Mouse (Mus musculus) gastrocnemius, adult 2 months (tissue): ENCODE data around the gene Tnfsf18. TPM values are rescaled to one million over a fixed set of nuclear protein-coding genes. Genes with fewer than 3 reads are reported as not detected.
A peak's percentile ranks its signal among the peaks of the same experiment; 100 is the strongest.

Experiments
- DNase-seq: peaks from one replicate; pipeline ENCODE4 v3.0.0; 2022
- H3K27ac ChIP-seq: fragments of 200-600 bp; 2 replicates; pipeline ENCODE4 v1.8.1; 2022; ENCODE audit warnings: mild to moderate bottlenecking
- H3K4me3 ChIP-seq: fragments of 200-600 bp; 2 replicates; pipeline ENCODE4 v1.8.1; 2022; ENCODE audit warnings: mild to moderate bottlenecking, moderate library complexity
- CTCF ChIP-seq: fragments of 200-600 bp; IDR thresholded peaks from 2 replicates; pipeline ENCODE4 v1.8.1; 2022; ENCODE audit warnings: antibody characterized with exemption, mild to moderate bottlenecking, moderate library complexity
- intact Hi-C: fragments of 180-260 bp; cut with DNase I; formaldehyde crosslinking; loops from one replicate; pipeline ENCODE4 v1.15.1; 2025
- long read RNA-seq, 2 experiments: library from polyadenylated mRNA; stranded (forward); transcript quantifications; one replicate each; pipeline ENCODE4 v2.0.0; 2021
- total RNA-seq, 2 experiments: library from RNA; stranded (reverse); gene quantifications; 2 replicates each; pipeline ENCODE4 v1.2.3; 2021

Gene Tnfsf18
- not detected for total RNA-seq
- long read RNA-seq, experiment 1, result 0 reads
- long read RNA-seq, experiment 2, result 0 reads

- H3K27ac ChIP-seq, result peak within 1 kb of the TSS; percentile 51; the same call in 1 of the 2 replicates
- no peak for TF ChIP-seq CTCF
- H3K4me3 ChIP-seq, result peak within 1 kb of the TSS; percentile 26
- intact Hi-C loops, result no loop called here
- DNase-seq, result peak; percentile 60
These were observed at the start of gene Tnfsf18 for GRCm38 (mm10) chr1:161494343-161494742. Gene Tnfsf18 (plus strand): TSS chr1:161494655.

GRCm38 (mm10) chr1:161444858-161445257 is 49.6 kb upstream of the Tnfsf18 start:
- H3K27ac ChIP-seq, result no peak overlapping the region
- no peak for TF ChIP-seq CTCF
- intact Hi-C loops, result no loop called here
- H3K4me3 ChIP-seq, result no peak overlapping the region
- no peak for DNase-seq

- intact Hi-C loops, result no loop called here
- TF ChIP-seq CTCF, result no peak
These were observed 42.7 kb upstream of the Tnfsf18 start for GRCm38 (mm10) chr1:161451683-161452245.

GRCm38 (mm10) chr1:161452250-161452649 is 42.2 kb upstream of the Tnfsf18 start:
- DNase-seq, result no peak
- Histone ChIP-seq H3K4me3 (no peak overlapping the region), H3K27ac (no peak overlapping the region)
- intact Hi-C loops, result no loop called here
- TF ChIP-seq CTCF, result no peak

More at GRCm38 (mm10) chr1:161451683-161452245, 42.7 kb upstream of the Tnfsf18 start:
- Histone ChIP-seq H3K4me3 (no peak overlapping the region), H3K27ac (no peak overlapping the region)
- DNase-seq, result no peak

- Histone ChIP-seq H3K27ac (peak overlapping the region; percentile 48), H3K4me3 (no peak overlapping the region)
- no peak for TF ChIP-seq CTCF
- DNase-seq, result peak; percentile 53
- intact Hi-C loops, result no loop called here
These were observed 30.9 kb upstream of the Tnfsf18 start for GRCm38 (mm10) chr1:161463388-161464085.

GRCm38 (mm10) chr1:161477221-161477620 is 17.2 kb upstream of the Tnfsf18 start:
- Histone ChIP-seq H3K4me3 (no peak overlapping the region), H3K27ac (no peak overlapping the region)
- no peak for TF ChIP-seq CTCF
- no peak for DNase-seq
- intact Hi-C loops, result no loop called here

- TF ChIP-seq CTCF, result no peak
- Histone ChIP-seq H3K27ac (no peak overlapping the region), H3K4me3 (no peak overlapping the region)
- DNase-seq, result no peak
- intact Hi-C loops, result no loop called here
These were observed 14.6 kb upstream of the Tnfsf18 start for GRCm38 (mm10) chr1:161479854-161480253.

GRCm38 (mm10) chr1:161482211-161482610 is 12.2 kb upstream of the Tnfsf18 start:
- DNase-seq, result no peak
- H3K4me3 ChIP-seq, result no peak overlapping the region
- intact Hi-C loops, result no loop called here
- no peak for TF ChIP-seq CTCF
- H3K27ac ChIP-seq, result no peak overlapping the region

- intact Hi-C loops, result no loop called here
- no peak for DNase-seq
- H3K4me3 ChIP-seq, result no peak overlapping the region
- H3K27ac ChIP-seq, result no peak overlapping the region
- no peak for TF ChIP-seq CTCF
These were observed 7.4 kb upstream of the Tnfsf18 start for GRCm38 (mm10) chr1:161487069-161487468.

GRCm38 (mm10) chr1:161491766-161492165 is 2.7 kb upstream of the Tnfsf18 start:
- intact Hi-C loops, result no loop called here

GRCm38 (mm10) chr1:161496866-161497645 is 2.6 kb downstream of the Tnfsf18 start:
- no peak for DNase-seq
- intact Hi-C loops, result no loop called here

More at GRCm38 (mm10) chr1:161491766-161492165, 2.7 kb upstream of the Tnfsf18 start:
- no peak for DNase-seq
- H3K4me3 ChIP-seq, result no peak overlapping the region
- no peak for TF ChIP-seq CTCF
- H3K27ac ChIP-seq, result no peak overlapping the region

GRCm38 (mm10) chr1:161500114-161500810 is 5.8 kb downstream of the Tnfsf18 start:
- intact Hi-C loops, result loop anchor here (5.0 kb wide), 1 partner anchor 98 kb away; no protein-coding TSS in a partner anchor
- DNase-seq, result no peak
- TF ChIP-seq CTCF, result no peak
- H3K27ac ChIP-seq, result no peak overlapping the region
- H3K4me3 ChIP-seq, result no peak overlapping the region

More at GRCm38 (mm10) chr1:161496866-161497645, 2.6 kb downstream of the Tnfsf18 start:
- no peak overlapping the region for H3K4me3 ChIP-seq
- TF ChIP-seq CTCF, result no peak
- no peak overlapping the region for H3K27ac ChIP-seq

GRCm38 (mm10) chr1:161500811-161501146 is 6.3 kb downstream of the Tnfsf18 start:
- no peak for TF ChIP-seq CTCF
- Histone ChIP-seq H3K4me3 (no peak overlapping the region), H3K27ac (no peak overlapping the region)
- intact Hi-C loops, result loop anchor here (5.0 kb wide), 1 partner anchor 98 kb away; no protein-coding TSS in a partner anchor
- DNase-seq, result no peak
